Mouse (Mus musculus): ENCODE results near the gene Cs. TPM values are rescaled to one million over a fixed set of nuclear protein-coding genes. Genes with fewer than 3 reads are reported as not detected.
A peak's percentile ranks its signal among the peaks of the same experiment; 100 is the strongest.

Gene Cs
- polyA plus RNA-seq, 1 experiment from 2014 or later, result 259 TPM

GRCm38 (mm10) chr10:128396017-128396673 is 58.6 kb downstream of the Cs start:
- H3K9me3 ChIP-seq (ENCODE audit: control insufficient read depth, low read length), result no peaks in the 10 kb centered on the region
- H3K36me3 ChIP-seq (ENCODE audit: control insufficient read depth, insufficient read depth), result peaks cover 8% of the 10 kb centered on the region; the same call in 1 of the 2 replicates
- ATAC-seq, result no peak
- no peak overlapping the region for H3K4me3 ChIP-seq (replicated peaks; ENCODE audit: low read length)
- H3K27ac ChIP-seq (ENCODE audit: low read length), result no peak overlapping the region
- no peaks in the 10 kb centered on the region for H3K27me3 ChIP-seq (replicated peaks; ENCODE audit: control insufficient read depth, insufficient read depth, low read length)
- WGBS, result 68% methylated on average over 11 of the region's 11 CpGs
- no peak overlapping the region for H3K9ac ChIP-seq (replicated peaks; ENCODE audit: low read depth, low read length)
- no peak overlapping the region for H3K4me2 ChIP-seq (ENCODE audit: low read length)
- no peaks in the 10 kb centered on the region for H3K4me1 ChIP-seq (replicated peaks; ENCODE audit: control insufficient read depth, insufficient read depth, low read length)

GRCm38 (mm10) chr10:128396716-128397264 is 59.3 kb downstream of the Cs start:
- no peak overlapping the region for H3K27ac ChIP-seq (ENCODE audit: low read length)
- no peaks in the 10 kb centered on the region for H3K9me3 ChIP-seq (ENCODE audit: control insufficient read depth, low read length)
- no peak for ATAC-seq
- H3K4me1 ChIP-seq (replicated peaks; ENCODE audit: control insufficient read depth, insufficient read depth, low read length), result no peaks in the 10 kb centered on the region
- H3K4me2 ChIP-seq (ENCODE audit: low read length), result no peak overlapping the region
- no peak overlapping the region for H3K9ac ChIP-seq (replicated peaks; ENCODE audit: low read depth, low read length)
- peaks cover 6% of the 10 kb centered on the region; the same call in 1 of the 2 replicates for H3K36me3 ChIP-seq (ENCODE audit: control insufficient read depth, insufficient read depth)
- WGBS, result 69% methylated on average over 10 of the region's 10 CpGs
- no peaks in the 10 kb centered on the region for H3K27me3 ChIP-seq (replicated peaks; ENCODE audit: control insufficient read depth, insufficient read depth, low read length)
- no peak overlapping the region for H3K4me3 ChIP-seq (replicated peaks; ENCODE audit: low read length)

GRCm38 (mm10) chr10:128397466-128397865 is 59.9 kb downstream of the Cs start:
- Histone ChIP-seq H3K4me2 (ENCODE audit: low read length) (no peak overlapping the region), H3K4me3 (replicated peaks; ENCODE audit: low read length) (no peak overlapping the region), H3K4me1 (replicated peaks; ENCODE audit: control insufficient read depth, insufficient read depth, low read length) (no peaks in the 10 kb centered on the region), H3K27ac (ENCODE audit: low read length) (no peak overlapping the region), H3K9me3 (ENCODE audit: control insufficient read depth, low read length) (no peaks in the 10 kb centered on the region), H3K36me3 (ENCODE audit: control insufficient read depth, insufficient read depth) (peaks cover 6% of the 10 kb centered on the region; the same call in 1 of the 2 replicates), H3K27me3 (replicated peaks; ENCODE audit: control insufficient read depth, insufficient read depth, low read length) (no peaks in the 10 kb centered on the region), H3K9ac (replicated peaks; ENCODE audit: low read depth, low read length) (no peak overlapping the region)
- 58% methylated on average over 7 of the region's 7 CpGs for WGBS
- ATAC-seq, result no peak

GRCm38 (mm10) chr10:128400338-128400737 is 62.8 kb downstream of the Cs start:
- no peaks in the 10 kb centered on the region for H3K4me1 ChIP-seq (replicated peaks; ENCODE audit: control insufficient read depth, insufficient read depth, low read length)
- no peak overlapping the region for H3K9ac ChIP-seq (replicated peaks; ENCODE audit: low read depth, low read length)
- ATAC-seq, result no peak
- WGBS, result 36% methylated on average over 5 of the region's 5 CpGs
- no peaks in the 10 kb centered on the region for H3K36me3 ChIP-seq (ENCODE audit: control insufficient read depth, insufficient read depth)
- no peaks in the 10 kb centered on the region for H3K9me3 ChIP-seq (ENCODE audit: control insufficient read depth, low read length)
- no peak overlapping the region for H3K4me2 ChIP-seq (ENCODE audit: low read length)
- H3K4me3 ChIP-seq (replicated peaks; ENCODE audit: low read length), result no peak overlapping the region
- H3K27me3 ChIP-seq (replicated peaks; ENCODE audit: control insufficient read depth, insufficient read depth, low read length), result no peaks in the 10 kb centered on the region
- no peak overlapping the region for H3K27ac ChIP-seq (ENCODE audit: low read length)

GRCm38 (mm10) chr10:128401056-128401455 is 63.5 kb downstream of the Cs start, which contains the start of gene Slc39a5:
TSS of gene Slc39a5 (minus strand) at chr10:128401229.
- Histone ChIP-seq H3K4me2 (ENCODE audit: low read length) (no peak within 1 kb of the TSS), H3K4me1 (replicated peaks; ENCODE audit: control insufficient read depth, insufficient read depth, low read length) (no peaks in the 10 kb centered on the region), H3K9ac (replicated peaks; ENCODE audit: low read depth, low read length) (no peak within 1 kb of the TSS), H3K9me3 (ENCODE audit: control insufficient read depth, low read length) (no peaks in the 10 kb centered on the region), H3K4me3 (replicated peaks; ENCODE audit: low read length) (no peak within 1 kb of the TSS), H3K27me3 (replicated peaks; ENCODE audit: control insufficient read depth, insufficient read depth, low read length) (no peaks in the 10 kb centered on the region), H3K36me3 (ENCODE audit: control insufficient read depth, insufficient read depth) (no peaks in the 10 kb centered on the region), H3K27ac (ENCODE audit: low read length) (no peak within 1 kb of the TSS)
- WGBS, result 17% methylated on average over 2 of the region's 2 CpGs
- ATAC-seq, result no peak

- Histone ChIP-seq H3K36me3 (ENCODE audit: control insufficient read depth, insufficient read depth) (no peaks in the 10 kb centered on the region), H3K9ac (replicated peaks; ENCODE audit: low read depth, low read length) (no peak overlapping the region), H3K9me3 (ENCODE audit: control insufficient read depth, low read length) (no peaks in the 10 kb centered on the region), H3K4me1 (replicated peaks; ENCODE audit: control insufficient read depth, insufficient read depth, low read length) (no peaks in the 10 kb centered on the region), H3K27ac (ENCODE audit: low read length) (no peak overlapping the region), H3K4me2 (ENCODE audit: low read length) (no peak overlapping the region), H3K4me3 (replicated peaks; ENCODE audit: low read length) (no peak overlapping the region), H3K27me3 (replicated peaks; ENCODE audit: control insufficient read depth, insufficient read depth, low read length) (no peaks in the 10 kb centered on the region)
- ATAC-seq, result no peak
- 79% methylated on average over 9 of the region's 9 CpGs for WGBS
Observed at GRCm38 (mm10) chr10:128401638-128402037, 64.1 kb downstream of the Cs start.

- Histone ChIP-seq H3K9ac (replicated peaks; ENCODE audit: low read depth, low read length) (no peak overlapping the region), H3K4me3 (replicated peaks; ENCODE audit: low read length) (no peak overlapping the region), H3K4me2 (ENCODE audit: low read length) (no peak overlapping the region), H3K27ac (ENCODE audit: low read length) (no peak overlapping the region), H3K4me1 (replicated peaks; ENCODE audit: control insufficient read depth, insufficient read depth, low read length) (peaks cover 11% of the 10 kb centered on the region), H3K36me3 (ENCODE audit: control insufficient read depth, insufficient read depth) (no peaks in the 10 kb centered on the region), H3K27me3 (replicated peaks; ENCODE audit: control insufficient read depth, insufficient read depth, low read length) (no peaks in the 10 kb centered on the region), H3K9me3 (ENCODE audit: control insufficient read depth, low read length) (no peaks in the 10 kb centered on the region)
- WGBS, result 76% methylated on average over 7 of the region's 7 CpGs
- ATAC-seq, result no peak
Observed at GRCm38 (mm10) chr10:128403931-128404330, 66.4 kb downstream of the Cs start.

GRCm38 (mm10) chr10:128408591-128409535 is 71.3 kb downstream of the Cs start:
- Histone ChIP-seq H3K4me1 (replicated peaks; ENCODE audit: control insufficient read depth, insufficient read depth, low read length) (peaks cover 39% of the 10 kb centered on the region), H3K9me3 (ENCODE audit: control insufficient read depth, low read length) (no peaks in the 10 kb centered on the region), H3K27me3 (replicated peaks; ENCODE audit: control insufficient read depth, insufficient read depth, low read length) (no peaks in the 10 kb centered on the region), H3K27ac (ENCODE audit: low read length) (peak overlapping the region; percentile 90), H3K36me3 (ENCODE audit: control insufficient read depth, insufficient read depth) (no peaks in the 10 kb centered on the region), H3K4me2 (ENCODE audit: low read length) (peak overlapping the region; percentile 88), H3K9ac (replicated peaks; ENCODE audit: low read depth, low read length) (peak overlapping the region; percentile 89), H3K4me3 (replicated peaks; ENCODE audit: low read length) (peak overlapping the region; percentile 89)
- 17% methylated on average over 35 of the region's 35 CpGs for WGBS
- peak; percentile 13 for ATAC-seq

Measured in forebrain, embryonic 16.5 days (tissue).